Mouse (Mus musculus): ENCODE measurements at regions not wholly inside any gene's neighbourhood (a gene's known extent, or its start where the extent isn't known, plus 50 kb on each side); places are given as distances from the start of the nearest gene placed in this dataset.

DNA sequence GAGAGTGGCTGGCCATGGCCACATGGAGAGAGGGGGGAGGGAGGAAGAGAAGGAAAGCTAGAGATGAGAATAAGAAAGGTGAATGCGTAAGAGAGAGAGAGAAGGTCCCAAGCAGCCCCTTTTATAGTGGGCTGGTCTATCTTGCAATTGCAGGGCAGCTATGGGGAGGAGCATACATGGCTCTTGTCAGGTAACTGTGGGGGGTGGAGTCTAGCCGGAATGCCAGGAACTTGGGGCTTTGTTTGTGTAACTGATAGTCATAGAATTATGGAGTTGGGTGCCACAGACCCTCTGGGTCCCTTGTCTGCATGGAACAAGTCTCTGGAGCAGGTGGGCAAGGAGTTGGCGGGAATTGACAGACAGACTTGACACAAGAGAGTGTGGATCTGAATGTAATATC, 2151.8 kb downstream of the 4930444P10Rik start:
- DNase-seq (ENCODE audit: low read depth) = no peak

DNA sequence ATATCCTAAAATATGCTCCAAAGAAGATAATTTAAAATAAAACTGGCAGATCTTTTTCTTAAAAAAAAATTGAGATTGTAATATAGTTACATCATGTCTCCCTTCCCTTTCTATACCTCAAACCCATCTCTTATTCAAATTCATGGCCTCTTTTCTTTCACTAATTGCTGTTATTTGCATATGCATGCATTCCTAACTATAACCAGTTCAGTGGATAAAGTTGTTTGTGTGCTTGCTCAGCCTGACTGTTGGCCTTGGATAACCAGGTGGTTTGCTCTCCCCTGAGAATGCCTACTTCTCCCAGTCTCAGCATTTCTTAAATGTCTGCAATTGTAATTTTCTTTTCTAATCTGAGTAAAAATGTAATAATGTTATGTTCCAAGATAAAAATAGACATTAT, 2154.8 kb downstream of the 4930444P10Rik start:
- no peak for DNase-seq (ENCODE audit: low read depth)

DNA sequence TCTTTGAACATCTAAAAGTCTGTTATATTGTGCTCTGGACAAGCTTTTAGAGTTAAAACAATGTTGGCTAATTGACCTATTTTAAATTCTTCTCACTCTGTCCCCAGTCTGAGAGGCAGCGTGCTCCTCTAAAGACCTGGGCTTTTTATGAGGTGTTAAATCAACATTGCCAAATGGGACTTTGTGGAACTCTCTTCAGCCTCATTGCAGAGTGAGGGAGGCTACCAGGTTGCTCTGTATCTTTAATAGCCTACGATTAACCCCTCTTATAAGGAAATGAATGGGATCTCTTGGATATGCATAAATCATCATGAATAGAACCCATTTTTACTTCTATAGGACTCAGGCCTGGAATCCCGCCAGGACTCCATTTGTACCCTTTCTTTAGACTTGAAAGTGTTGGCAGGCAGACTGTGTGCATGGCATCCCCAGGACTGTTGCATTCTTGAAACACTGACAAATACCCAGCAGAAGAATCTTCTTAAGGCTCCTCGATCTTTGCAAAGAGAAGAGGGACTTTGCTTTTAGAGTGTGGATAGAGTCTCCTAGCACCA, 2157.1 kb downstream of the 4930444P10Rik start:
- DNase-seq (ENCODE audit: low read depth) = no peak

DNA sequence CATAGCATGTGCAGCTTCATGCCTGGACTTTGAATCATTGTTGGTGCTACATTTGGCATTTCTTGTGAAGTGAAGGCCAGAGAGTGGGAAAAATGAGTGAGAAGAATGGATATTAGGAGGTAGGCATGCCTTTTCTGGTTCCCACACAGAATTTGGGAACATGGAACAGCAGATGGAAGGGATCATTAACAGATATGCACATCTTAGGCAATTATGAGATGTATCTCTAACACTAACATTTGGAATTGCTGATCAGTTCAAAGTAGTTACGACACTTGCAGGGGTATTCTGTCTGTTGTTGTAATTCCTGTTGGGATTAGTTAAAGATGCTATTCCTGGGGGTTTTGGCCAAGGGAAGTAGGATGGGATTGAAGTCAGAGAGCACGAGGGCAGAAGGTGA, 2164.4 kb downstream of the 4930444P10Rik start:
- no peak for DNase-seq (ENCODE audit: low read depth)

DNA sequence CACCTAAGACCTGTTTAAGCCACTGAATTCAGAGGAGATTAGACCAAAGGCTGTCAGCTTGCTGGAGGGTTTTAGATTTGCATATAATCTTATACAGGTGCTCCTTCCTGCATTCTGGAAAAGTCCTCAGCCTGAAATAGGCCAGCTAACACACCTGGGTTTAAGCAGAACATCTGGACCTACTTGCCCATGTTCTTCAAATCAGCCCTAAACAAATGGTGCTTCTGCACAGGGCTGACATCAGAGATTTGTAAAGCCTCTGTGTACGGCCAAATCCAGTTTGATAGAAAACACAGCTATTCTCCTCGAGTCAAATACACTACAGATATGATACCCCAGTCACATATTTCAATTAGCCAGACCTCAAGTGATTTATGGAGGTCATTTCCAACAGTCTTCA, 2165.2 kb downstream of the 4930444P10Rik start:
- DNase-seq (ENCODE audit: low read depth) = no peak

DNA sequence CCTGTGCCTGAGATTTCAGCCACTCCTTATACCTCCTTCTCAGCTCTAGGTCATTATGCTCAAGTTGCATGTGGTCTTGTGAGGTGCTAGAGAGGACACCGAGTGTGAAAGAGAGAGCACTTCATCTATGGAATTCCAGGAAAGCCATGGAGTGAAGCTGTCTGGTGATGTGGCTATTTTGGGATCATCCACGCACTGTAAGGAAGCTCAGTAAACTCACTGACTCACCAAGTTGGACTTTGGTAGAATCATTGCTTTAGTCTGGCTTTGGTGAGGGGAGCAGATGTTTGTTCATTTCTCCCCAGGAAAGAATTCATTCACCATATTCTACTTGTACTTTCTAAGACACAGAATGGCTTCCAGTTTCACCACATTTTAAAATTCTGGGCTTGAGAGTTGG, 2167.1 kb downstream of the 4930444P10Rik start:
- DNase-seq (ENCODE audit: low read depth) = no peak

DNA sequence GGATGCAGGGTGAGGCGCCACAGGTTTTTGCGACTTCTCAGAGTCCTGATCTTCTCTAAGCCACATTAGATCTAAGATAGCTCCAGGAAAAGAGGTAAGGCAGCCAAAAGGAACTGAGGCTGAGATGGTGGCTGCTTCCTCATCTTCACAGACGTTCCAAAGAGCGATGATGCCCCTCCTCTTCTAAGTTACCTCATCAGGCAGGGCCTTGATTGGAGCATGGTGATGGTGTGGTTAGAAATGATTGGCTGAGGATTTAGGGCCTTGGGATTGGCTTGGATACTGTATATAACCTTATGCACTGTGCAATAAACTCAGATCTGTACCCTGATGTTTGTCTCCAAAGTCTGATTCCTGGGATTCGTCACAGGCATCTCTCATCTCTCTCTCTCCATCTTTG, 2177.9 kb downstream of the 4930444P10Rik start:
- no peak for DNase-seq (ENCODE audit: low read depth)

DNA sequence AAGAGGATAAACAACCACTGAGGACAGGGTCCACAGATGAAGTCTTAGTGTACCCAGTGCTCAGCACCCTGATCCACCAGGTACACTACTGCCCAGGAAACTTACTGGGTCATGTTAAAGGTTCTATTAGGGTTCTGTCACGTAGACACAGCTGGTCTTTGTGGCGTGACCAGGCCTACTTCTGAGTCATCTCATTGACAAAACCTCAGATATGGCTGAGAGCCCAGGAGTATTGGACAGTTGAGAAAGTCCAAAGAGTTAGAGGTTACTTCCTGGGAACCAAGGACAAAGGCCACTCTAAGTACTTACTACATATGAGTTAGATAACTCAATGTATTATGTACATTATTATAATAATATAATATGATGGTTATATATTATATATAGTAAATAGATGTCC, 2214.0 kb downstream of the 4930444P10Rik start:
- no peak for DNase-seq (ENCODE audit: low read depth)

DNA sequence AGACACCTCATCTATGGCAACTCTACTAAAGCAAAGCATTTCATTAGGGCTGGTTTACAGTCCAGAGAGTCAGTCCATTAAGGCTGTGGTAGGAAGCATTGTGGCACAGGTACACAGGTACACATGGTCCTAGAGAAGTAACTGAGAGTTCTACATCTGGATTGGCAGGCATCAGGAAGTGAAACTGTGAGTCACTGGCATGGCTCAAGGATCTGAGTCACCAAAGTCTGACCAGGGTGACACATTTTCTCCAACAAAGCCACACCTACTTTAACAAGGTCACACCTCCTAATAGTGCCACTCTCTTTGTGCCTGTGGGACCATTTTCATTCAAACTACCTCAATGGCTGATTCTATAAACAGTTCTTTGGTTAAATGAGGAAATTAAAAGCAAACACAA, 2219.2 kb downstream of the 4930444P10Rik start:
- DNase-seq (ENCODE audit: low read depth) = no peak

DNA sequence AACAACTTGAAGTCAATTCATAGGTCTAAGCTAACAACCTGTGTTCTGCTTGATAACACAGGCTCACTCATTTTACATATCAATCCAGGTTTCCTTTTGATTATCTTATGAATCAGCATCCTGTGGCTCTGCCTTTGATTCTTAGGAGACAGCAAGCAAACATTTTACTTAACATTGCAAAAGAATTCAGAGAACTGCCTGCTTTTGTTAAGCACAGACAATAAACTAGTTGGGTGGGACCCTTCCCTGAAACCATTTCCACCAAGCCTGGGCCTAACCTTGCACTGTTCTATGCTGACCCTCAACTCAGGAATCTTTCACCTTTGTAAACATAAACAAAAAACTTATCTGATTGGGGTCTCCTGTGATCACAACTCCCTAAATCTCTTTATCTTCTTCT, 2220.6 kb downstream of the 4930444P10Rik start:
- no peak for DNase-seq (ENCODE audit: low read depth)

DNA sequence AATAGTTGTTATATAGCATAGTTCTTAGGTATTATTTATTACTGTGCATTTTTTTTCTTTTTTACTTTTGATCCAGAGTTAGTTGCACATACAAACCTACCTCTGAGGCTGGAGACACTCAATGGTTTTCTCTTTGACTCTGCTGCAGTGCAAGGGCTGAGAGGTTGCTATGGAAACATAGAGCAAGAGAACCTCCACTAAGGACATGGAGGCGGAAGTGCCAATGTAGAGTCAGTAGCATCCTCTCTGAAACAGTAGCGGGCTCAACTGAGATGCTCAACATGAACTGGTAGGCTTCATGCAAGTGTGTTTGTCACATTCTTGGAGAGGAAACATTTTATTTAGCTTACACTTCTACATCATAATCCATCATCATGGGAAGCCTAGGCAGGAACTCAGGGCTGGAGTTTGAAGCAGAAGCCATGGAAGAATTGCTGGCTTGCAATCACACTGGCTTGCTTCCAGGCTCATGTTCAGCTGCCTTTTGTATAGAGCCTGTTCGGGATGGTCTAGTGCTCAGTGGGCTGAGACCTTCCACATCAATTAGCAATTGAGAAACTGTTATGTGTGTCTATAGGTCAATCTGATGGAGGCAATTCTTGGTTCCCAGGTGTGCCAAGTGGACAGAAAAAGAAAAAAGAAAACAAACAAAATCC, 2222.4 kb downstream of the 4930444P10Rik start:
- no peak for DNase-seq (ENCODE audit: low read depth)

DNA sequence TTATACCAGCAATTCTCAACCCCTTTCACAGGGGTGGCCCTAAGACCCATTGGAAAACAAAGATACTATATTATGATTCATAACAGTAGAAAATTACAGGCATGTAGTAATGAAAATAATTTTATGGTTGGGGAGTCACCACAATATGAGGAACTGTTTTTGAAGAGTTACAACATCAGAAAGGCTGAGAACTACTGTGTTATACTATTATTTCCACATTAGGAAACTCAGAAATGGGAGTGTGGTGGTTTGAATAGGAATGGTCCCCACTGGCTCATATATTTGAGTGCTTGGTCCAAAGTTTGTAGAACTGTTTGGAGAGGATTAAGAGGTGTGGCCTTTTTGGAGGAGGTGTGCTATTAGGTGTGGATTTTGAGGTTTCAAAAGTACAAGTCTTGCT, 2227.4 kb downstream of the 4930444P10Rik start:
- DNase-seq (ENCODE audit: low read depth) = no peak

DNA sequence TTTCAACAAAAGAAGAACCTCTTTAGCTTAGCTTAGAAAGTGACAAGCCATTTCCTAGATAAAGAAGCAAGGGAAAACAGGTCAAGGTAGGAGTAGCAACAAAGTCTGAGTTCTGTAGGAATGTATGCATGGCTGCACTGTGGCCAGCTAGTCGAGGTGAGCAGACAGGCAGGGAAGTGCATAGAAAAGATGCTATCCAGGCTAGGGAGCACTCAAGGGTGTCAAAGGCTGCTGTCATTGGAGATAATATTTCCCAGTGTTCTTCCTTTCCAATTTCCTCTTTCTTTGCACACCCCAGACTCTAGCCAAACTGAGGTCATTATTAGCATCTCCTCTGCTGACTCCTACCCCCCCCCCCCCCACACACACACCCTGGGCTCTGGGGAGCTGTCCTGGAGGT, 2229.4 kb downstream of the 4930444P10Rik start:
- no peak for DNase-seq (ENCODE audit: low read depth)

DNA sequence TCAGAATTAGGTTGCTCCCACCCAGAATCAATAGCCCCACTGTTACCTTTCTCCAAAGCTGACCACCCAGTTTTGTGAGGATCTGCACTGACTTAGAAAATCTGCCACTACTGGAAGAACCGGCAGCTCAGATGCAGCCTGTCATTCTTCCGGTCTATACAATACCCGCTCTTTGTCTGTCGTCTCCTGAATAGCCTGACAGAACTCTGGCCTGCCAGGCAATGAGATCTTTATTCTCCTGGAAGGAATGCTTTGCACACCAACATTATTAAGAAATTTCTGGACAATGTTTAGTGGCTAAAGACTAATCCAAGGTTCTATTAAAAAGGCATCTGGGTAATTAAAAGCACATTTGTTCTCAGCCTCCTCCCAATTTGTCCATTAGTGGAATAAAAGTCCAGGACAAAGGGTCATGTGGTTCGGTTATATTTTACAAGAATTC, 2232.0 kb downstream of the 4930444P10Rik start:
- DNase-seq (ENCODE audit: low read depth) = no peak

DNA sequence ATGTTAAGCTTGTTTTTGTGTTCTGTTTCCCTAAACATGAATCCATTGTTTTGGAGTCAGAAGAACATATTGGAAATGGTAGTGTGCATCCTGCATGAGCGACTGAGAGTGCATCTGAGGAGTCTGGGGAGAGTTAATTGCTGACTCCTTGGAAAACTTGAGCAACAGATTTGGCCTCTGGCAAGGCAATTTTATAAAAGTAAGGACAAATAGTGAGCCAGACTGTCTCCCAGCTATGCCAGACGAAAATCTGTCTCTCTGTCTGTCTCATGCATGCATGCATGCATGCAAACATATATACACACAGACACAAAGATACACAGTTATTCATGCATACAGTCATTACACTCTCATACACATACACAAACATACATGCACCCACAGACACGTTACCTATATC, 2232.7 kb downstream of the 4930444P10Rik start:
- no peak for DNase-seq (ENCODE audit: low read depth)

DNA sequence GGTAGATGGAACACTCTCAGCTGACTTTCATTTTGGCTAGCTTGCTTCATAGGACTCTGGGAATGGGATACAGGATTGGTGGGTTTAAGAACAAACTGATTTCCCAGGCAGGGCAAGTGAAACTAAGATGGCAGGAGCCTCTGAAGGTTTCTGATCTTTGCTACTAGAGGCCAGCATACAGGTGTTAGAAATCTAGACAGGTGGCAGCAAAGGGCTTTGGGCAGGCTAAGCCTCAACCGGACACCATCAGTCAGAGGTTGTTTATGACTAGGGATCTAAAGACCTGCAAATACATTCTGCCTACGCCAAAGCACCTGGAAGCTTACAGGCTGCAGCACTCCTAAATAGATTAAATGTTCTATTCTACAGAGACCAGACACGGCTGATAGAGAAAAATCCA, 2233.4 kb downstream of the 4930444P10Rik start:
- DNase-seq (ENCODE audit: low read depth) = no peak

DNA sequence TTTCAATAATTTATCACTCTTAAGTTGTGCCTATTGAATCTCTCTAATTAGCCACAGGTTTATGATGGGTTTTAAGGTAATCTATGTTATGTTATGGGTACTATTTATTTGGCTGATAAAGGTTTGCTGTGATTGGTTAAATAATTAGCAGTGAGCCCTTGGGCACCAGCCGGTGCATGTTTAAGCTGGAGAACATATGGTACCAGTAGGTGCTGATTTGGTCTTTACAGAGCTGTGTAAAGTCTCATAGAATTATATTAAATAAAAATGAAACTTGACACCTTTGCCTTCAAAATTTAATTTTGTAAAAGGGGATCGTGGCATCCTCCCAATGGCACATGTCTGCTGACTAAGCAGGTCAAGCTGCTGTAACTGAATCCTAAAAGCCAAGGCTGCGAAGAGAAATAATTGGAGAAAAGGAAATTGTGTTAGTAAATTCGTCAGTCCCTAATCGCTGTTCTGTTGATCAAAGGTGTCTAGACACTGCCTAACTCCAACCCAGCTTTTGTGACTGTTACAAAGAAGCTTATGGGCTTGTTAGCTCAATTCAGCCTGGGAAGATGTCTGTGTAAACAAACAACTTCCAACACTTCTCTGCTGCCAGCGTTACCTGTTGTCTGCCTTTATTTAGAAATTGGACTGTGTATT, 2234.6 kb downstream of the 4930444P10Rik start:
- DNase-seq (ENCODE audit: low read depth) = no peak

DNA sequence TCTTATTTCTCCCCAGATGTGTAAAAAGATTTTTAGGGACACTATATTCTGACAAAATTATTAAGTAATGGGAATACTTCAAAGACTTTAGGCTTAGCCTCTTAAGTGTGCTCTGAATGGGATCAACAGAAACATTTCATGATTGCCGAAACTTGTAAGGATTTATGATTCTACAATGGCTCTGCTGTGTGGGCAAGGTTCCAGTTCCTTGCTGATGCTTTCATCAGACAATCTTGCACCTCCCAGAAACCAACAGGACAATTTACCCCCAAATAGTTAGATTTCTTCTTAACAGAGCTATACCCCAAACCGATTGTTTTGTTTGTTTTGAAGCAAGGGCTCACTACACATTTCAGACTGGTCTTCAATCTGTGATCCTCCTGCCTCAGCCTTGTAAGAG, 2236.1 kb downstream of the 4930444P10Rik start:
- no peak for DNase-seq (ENCODE audit: low read depth)

DNA sequence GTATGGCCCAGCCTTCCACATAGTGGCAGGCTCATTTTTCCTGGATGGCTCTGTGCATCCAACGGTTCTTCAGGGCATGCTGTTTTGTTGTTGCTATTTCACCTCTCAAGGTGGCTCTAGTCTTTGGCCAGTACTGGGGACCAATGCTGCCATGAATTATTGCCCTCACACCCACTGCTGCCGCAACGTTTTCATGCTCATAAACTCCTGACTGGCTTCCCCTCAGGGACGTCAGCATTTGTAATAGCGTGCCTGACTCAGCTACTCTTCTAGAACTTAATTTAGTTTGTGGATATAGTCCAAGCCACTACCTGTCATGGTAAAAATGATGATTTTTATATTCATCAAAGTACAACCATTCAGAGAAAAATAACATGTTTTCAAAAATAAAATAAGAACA, 2242.0 kb downstream of the 4930444P10Rik start:
- no peak for DNase-seq (ENCODE audit: low read depth)

DNA sequence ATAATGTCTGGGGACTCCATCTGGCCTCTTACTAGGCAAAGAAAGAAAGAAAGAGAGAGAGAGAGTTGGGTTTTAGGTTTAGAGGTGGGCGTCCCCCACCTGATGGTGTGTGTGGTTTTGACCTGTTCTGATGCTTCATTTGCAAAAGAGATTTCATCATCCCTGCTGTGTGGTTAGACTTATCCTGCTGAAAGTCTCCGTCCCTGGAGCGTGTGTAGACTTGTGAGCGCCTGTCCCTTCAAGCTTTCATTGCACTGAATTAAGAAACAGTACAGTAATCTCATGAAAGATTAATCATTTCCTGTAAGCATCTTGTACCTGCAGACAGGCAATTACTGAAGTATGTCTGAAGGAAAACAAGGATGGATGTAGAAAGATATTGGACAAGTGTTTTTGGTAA, 2244.1 kb downstream of the 4930444P10Rik start:
- DNase-seq (ENCODE audit: low read depth) = peak; percentile 13

DNA sequence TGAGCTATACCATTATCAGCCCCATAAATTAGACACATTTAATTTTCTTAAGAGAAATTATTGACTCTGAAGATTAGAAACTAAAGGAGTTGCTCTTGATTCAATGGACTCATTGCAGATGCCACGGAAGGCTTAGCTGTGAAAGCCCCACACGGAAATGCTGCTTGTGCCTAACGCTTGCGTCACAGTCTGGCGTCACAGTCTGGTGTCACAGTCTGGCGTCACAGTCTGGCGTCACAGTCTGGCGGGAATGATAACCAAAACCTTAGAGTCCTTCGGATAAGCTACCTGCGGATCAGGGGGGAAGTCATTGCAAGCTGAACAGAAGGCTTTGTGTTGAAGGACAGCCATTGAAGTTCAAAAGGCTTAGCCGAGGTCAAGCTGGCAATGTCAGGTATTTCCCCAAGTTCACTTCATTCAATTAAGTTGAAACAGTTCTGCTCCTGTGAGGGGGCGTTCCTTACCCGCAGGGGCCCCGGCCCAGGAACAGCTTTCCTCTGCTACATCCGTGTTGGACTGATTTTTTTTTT, 2246.7 kb downstream of the 4930444P10Rik start:
- no peak for DNase-seq (ENCODE audit: low read depth)

DNA sequence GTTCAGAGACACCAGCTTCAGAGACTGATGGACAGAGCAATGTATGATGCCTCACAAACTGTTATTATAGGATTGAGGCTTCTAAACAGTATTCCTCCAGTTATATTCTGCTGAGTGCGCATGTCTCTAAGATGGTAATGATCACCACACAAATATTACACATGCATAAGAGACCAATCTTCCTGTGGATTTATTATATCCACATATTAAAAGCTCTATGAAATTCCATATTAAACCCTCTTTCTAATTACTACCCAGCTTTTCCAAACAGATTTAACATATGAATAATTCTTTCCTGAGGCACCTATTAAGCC, 2252.9 kb downstream of the 4930444P10Rik start:
- no peak for DNase-seq (ENCODE audit: low read depth)

DNA sequence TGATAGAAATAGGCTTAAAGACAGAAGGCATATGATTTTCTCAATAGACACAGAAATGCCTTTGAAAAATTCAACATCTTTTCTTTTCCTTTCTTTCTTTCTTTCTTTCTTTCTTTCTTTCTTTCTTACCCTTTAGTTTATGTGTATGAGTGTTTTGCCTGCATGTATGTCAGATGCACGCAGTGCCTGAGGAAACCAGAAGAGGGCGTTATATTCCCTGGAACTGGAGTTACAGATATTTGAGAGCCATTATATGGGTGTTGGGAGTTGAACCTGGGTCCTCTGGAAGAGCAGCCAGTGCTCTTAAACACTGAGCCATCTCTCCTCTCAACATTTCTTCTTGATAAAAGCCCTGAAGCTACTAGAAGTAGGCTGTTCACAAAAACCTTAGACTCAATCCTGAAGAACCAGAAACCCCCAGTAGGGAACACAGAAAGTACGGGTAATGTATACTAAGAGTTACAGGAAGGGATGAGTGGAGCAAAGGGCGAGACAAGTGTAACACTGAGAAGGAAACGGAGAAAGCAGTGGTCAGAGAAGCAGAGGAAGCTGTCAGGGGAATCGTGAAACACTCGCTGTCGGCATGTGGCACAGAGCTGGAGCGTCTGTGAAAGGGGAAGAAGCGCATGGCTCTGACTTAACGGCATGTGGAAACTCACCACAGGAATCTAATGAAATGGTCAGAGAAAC, 2253.4 kb downstream of the 4930444P10Rik start:
- no peak for DNase-seq (ENCODE audit: low read depth)

Data from gonadal fat pad, adult 2 months (tissue).